Mouse (Mus musculus): Measurements from ENCODE around the gene Abhd14b. TPM values are rescaled to one million over a fixed set of nuclear protein-coding genes. Genes with fewer than 3 reads are reported as not detected.

Gene Abhd14b
- total and polyA plus RNA-seq, 2 experiments from 2014 or later = 16.8 to 20.6 TPM

DNA sequence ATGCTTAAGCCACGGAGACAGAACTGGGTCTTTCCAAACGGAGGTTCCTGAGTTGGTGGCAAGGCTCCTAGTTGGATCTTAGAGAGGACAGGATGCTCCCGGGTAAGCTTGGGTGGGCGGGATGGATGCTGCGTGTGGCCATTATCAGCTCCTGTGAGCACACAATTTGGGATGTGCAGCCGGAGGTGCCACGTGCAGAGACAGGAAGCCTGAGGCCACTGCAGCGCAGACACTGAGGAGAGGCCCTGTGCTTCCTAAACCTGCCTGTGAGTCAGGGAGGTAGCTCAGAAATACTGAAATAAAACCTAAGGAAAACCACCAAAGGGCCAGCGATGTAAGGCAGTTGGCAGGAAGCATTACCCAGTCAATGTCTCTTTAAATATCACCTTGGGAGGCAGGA is 22.5 kb downstream of the Abhd14b start:
- H3K27me3 ChIP-seq (ENCODE audit: insufficient read depth, low read length) = no peaks in the 10 kb centered on the region
- no peak overlapping the region for H3K27ac ChIP-seq
- DNase-seq (ENCODE audit: low spot score) = no peak
- 68% methylated on average over 9 of the region's 9 CpGs for WGBS
- H3K4me3 ChIP-seq (ENCODE audit: low read length) = no peak overlapping the region
- H3K9me3 ChIP-seq (ENCODE audit: low read length) = no peaks in the 10 kb centered on the region
- no peaks in the 10 kb centered on the region for H3K36me3 ChIP-seq (ENCODE audit: insufficient read depth, low read length)
- TF ChIP-seq CTCF (IDR thresholded peaks at IDR 0.05; ENCODE audit: low read depth) = no peak
- no peak for ATAC-seq
- H3K4me2 ChIP-seq (ENCODE audit: low read depth, low read length) = no peak overlapping the region
- H3K4me1 ChIP-seq (ENCODE audit: insufficient read depth, low read length) = peaks cover 18% of the 10 kb centered on the region; the same call in 1 of the 2 replicates
- no peak overlapping the region for H3K9ac ChIP-seq (replicated peaks; ENCODE audit: low read length)

DNA sequence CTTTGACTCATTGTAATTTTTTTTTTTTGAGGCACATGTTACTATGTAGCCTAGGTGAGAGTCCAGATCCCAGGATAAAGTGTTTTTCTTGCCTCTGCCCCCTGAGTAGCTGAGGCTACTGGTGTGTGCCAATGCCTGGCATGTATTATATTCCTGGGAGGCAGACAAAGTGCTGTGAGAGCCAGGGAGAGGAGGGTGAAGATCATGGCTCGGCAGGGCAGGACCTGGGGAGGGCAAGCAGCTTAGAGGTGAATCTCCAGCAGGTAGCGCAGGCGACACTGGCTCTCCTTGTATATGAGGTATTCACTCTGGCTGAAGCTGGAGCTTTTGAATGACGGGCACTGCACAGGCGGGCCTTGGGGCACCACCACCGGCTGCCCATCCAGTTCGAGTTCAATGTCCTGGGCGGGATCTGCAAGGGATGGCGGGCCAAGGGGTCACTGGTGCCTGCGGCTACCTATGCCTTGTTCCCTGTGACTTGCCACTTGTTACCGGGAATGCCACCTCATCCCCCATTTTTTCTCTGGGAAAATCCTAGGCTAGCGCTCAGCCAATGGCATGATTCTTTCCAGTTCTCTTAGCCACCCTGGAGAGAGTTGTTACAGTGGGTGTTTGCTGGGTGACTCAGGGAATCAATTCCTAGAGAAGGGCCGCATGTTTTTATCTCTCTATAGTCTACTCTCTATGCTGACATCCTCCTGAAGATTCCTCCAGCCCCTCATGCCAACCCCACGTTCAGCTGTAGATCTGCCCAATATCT is 23.9 kb downstream of the Abhd14b start:
- DNase-seq (ENCODE audit: low spot score) (no peak), ATAC-seq (no peak)
- Histone ChIP-seq H3K4me1 (ENCODE audit: insufficient read depth, low read length) (peaks cover 11% of the 10 kb centered on the region; the same call in 1 of the 2 replicates), H3K27ac (no peak overlapping the region), H3K4me2 (ENCODE audit: low read depth, low read length) (no peak overlapping the region), H3K36me3 (ENCODE audit: insufficient read depth, low read length) (no peaks in the 10 kb centered on the region), H3K27me3 (ENCODE audit: insufficient read depth, low read length) (no peaks in the 10 kb centered on the region), H3K9ac (replicated peaks; ENCODE audit: low read length) (no peak overlapping the region), H3K4me3 (ENCODE audit: low read length) (no peak overlapping the region), H3K9me3 (ENCODE audit: low read length) (no peaks in the 10 kb centered on the region)
- 65% methylated on average over 14 of the region's 14 CpGs for WGBS
- no peak for TF ChIP-seq CTCF (IDR thresholded peaks at IDR 0.05; ENCODE audit: low read depth)

DNA sequence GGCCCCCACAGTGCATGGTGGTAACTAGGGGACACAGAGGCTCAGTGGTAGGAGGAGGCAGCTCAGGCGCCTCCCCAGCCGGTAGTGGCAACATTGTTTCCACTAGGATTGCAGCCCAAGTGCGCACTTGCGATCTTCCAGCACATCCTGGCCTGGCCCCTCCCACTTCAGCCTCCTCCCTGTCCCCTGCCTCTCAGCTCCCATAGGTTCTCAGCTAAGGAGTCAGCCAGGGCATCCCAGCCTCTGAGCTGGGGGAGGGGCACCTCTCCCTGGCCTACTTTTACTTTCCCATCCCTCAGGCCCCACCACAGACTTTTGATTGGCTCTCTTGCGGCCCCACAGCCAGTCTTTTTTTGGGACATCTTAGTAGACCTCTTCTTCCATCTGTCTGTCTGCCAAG is 24.6 kb downstream of the Abhd14b start:
- H3K4me2 ChIP-seq (ENCODE audit: low read depth, low read length) = no peak overlapping the region
- peak; percentile 3; the same call in 1 of the 2 replicates for TF ChIP-seq CTCF (IDR thresholded peaks at IDR 0.05; ENCODE audit: low read depth)
- 25% methylated on average over 5 of the region's 5 CpGs for WGBS
- H3K4me1 ChIP-seq (ENCODE audit: insufficient read depth, low read length) = peaks cover 15% of the 10 kb centered on the region; the same call in 1 of the 2 replicates
- DNase-seq (ENCODE audit: low spot score) (no peak), ATAC-seq (no peak)
- H3K36me3 ChIP-seq (ENCODE audit: insufficient read depth, low read length) = no peaks in the 10 kb centered on the region
- H3K27me3 ChIP-seq (ENCODE audit: insufficient read depth, low read length) = no peaks in the 10 kb centered on the region
- no peaks in the 10 kb centered on the region for H3K9me3 ChIP-seq (ENCODE audit: low read length)
- no peak overlapping the region for H3K4me3 ChIP-seq (ENCODE audit: low read length)
- H3K27ac ChIP-seq = no peak overlapping the region
- no peak overlapping the region for H3K9ac ChIP-seq (replicated peaks; ENCODE audit: low read length)

DNA sequence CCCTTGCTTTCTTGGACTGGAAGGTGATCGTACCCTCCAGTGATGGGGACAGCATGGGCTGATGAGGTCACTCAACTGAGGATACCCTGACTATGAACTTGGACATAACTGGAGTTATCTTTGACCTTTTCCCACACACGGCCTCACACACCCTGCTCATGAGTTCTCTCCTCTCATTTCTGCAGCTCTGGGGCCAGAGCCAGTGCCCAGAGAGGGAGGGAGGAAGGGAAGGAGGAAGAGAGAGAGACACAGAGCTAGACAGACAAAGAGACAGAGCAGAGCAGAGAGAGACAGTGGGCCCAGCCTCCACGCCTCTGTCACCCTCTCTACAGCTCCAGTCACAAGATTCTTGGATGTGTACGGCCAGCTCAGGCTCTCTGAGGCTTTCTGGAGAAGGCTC is 25.1 kb downstream of the Abhd14b start:
- Histone ChIP-seq H3K4me3 (ENCODE audit: low read length) (no peak overlapping the region), H3K4me2 (ENCODE audit: low read depth, low read length) (no peak overlapping the region), H3K36me3 (ENCODE audit: insufficient read depth, low read length) (no peaks in the 10 kb centered on the region), H3K27me3 (ENCODE audit: insufficient read depth, low read length) (no peaks in the 10 kb centered on the region), H3K27ac (no peak overlapping the region; the same call in 1 of the 2 replicates), H3K9me3 (ENCODE audit: low read length) (no peaks in the 10 kb centered on the region), H3K4me1 (ENCODE audit: insufficient read depth, low read length) (peaks cover 15% of the 10 kb centered on the region; the same call in 1 of the 2 replicates), H3K9ac (replicated peaks; ENCODE audit: low read length) (no peak overlapping the region)
- DNase-seq (ENCODE audit: low spot score) (no peak), ATAC-seq (no peak)
- WGBS = 64% methylated on average over 4 of the region's 4 CpGs
- no peak for TF ChIP-seq CTCF (IDR thresholded peaks at IDR 0.05; ENCODE audit: low read depth)

DNA sequence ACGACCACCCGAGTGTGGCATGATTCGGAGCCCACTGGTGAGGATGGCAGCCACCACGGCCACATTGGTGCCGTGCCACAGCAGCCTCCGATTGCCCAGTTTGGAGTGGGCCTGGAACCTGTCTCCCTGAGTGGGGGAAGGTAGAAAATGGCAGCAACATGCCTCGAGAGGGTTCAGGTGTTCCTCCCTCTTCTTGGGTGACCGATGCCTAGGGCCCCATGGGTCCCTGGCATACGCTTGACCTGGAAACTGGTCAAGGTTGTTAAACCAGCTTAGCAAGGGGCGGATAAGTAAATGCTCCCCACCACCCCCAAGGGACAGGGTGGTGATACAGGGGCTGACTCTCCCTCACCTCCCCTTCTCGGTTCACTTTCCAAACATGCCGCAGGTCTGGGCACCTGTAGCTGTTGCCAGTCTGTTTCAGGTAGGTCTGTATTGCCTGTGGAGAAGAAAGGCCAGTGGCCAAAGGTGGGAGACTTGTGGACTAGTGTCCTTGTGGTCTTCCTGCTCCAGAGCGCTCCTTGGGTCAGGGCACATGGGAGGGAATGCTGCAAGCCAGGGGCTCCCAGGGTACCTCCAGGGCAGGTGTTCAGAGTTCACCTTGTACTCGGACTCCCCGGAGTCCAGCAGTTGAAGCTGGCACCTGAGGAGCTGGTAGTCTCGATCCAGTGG is 26.0 kb downstream of the Abhd14b start:
- no peak for TF ChIP-seq CTCF (IDR thresholded peaks at IDR 0.05; ENCODE audit: low read depth)
- 87% methylated on average over 16 of the region's 16 CpGs for WGBS
- H3K4me1 ChIP-seq (ENCODE audit: insufficient read depth, low read length) = peaks cover 23% of the 10 kb centered on the region; the same call in 1 of the 2 replicates
- H3K9me3 ChIP-seq (ENCODE audit: low read length) = no peaks in the 10 kb centered on the region
- H3K4me2 ChIP-seq (ENCODE audit: low read depth, low read length) = no peak overlapping the region
- H3K9ac ChIP-seq (replicated peaks; ENCODE audit: low read length) = no peak overlapping the region
- no peak for ATAC-seq
- no peak for DNase-seq (ENCODE audit: low spot score)
- no peaks in the 10 kb centered on the region for H3K27me3 ChIP-seq (ENCODE audit: insufficient read depth, low read length)
- H3K4me3 ChIP-seq (ENCODE audit: low read length) = no peak overlapping the region
- H3K27ac ChIP-seq = no peak overlapping the region
- H3K36me3 ChIP-seq (ENCODE audit: insufficient read depth, low read length) = no peaks in the 10 kb centered on the region

DNA sequence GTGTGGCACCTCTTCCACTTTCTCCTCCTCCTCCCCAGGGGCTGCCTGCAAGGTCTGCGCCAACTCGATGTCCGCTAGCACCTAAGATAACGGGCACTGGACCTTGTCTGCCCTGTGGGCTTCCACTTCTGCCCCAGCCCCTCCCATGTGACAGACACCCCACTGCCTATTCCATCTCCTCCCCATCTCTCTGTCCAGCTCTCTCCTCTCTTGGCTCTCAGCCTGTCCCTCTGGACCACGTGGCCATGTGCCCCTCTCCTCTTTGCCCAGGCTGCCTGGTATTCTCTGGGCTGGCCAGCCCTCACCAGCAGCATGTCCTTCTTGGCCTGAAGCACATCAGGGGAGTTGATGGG is 26.5 kb downstream of the Abhd14b start:
- Histone ChIP-seq H3K9me3 (ENCODE audit: low read length) (no peaks in the 10 kb centered on the region), H3K27ac (no peak overlapping the region), H3K4me1 (ENCODE audit: insufficient read depth, low read length) (peaks cover 23% of the 10 kb centered on the region; the same call in 1 of the 2 replicates), H3K27me3 (ENCODE audit: insufficient read depth, low read length) (no peaks in the 10 kb centered on the region), H3K4me2 (ENCODE audit: low read depth, low read length) (no peak overlapping the region), H3K9ac (replicated peaks; ENCODE audit: low read length) (no peak overlapping the region), H3K36me3 (ENCODE audit: insufficient read depth, low read length) (no peaks in the 10 kb centered on the region), H3K4me3 (ENCODE audit: low read length) (no peak overlapping the region)
- TF ChIP-seq CTCF (IDR thresholded peaks at IDR 0.05; ENCODE audit: low read depth) = no peak
- DNase-seq (ENCODE audit: low spot score) (no peak), ATAC-seq (no peak)
- WGBS = 67% methylated on average over 4 of the region's 5 CpGs

DNA sequence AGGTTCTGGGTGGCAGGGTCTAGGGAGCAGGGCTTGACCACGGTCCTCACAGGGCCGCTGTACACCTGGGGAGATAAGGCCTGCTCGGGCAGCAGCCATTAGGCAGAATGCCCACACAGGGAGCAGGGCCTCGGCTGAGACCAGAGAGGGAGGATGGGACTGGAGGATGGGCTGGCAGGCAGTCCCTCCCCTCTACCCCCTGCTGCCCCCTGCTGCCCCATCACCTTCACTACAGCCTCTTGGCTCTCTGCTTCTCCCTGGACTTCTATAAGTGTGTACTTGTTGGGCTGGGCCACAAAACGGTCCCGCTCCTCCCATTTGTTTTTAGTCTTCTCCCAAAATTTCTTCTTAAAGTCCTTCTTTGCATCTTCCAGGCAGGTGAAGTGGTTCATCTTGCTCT is 27.2 kb downstream of the Abhd14b start:
- Histone ChIP-seq H3K27ac (no peak overlapping the region), H3K4me1 (ENCODE audit: insufficient read depth, low read length) (peaks cover 23% of the 10 kb centered on the region; the same call in 1 of the 2 replicates), H3K4me2 (ENCODE audit: low read depth, low read length) (no peak overlapping the region), H3K4me3 (ENCODE audit: low read length) (no peak overlapping the region), H3K36me3 (ENCODE audit: insufficient read depth, low read length) (no peaks in the 10 kb centered on the region), H3K9me3 (ENCODE audit: low read length) (no peaks in the 10 kb centered on the region), H3K9ac (replicated peaks; ENCODE audit: low read length) (no peak overlapping the region), H3K27me3 (ENCODE audit: insufficient read depth, low read length) (no peaks in the 10 kb centered on the region)
- TF ChIP-seq CTCF (IDR thresholded peaks at IDR 0.05; ENCODE audit: low read depth) = peak; percentile 74
- ATAC-seq (no peak), DNase-seq (ENCODE audit: low spot score) (peak; percentile 62)
- WGBS = 4% methylated on average over 6 of the region's 6 CpGs
